Mouse (Mus musculus) forebrain, embryonic 13.5 days (tissue): ENCODE measurements at regions not wholly inside any gene's neighbourhood (a gene's known extent, or its start where the extent isn't known, plus 50 kb on each side); places are given as distances from the start of the nearest gene placed in this dataset.
A peak's percentile ranks its signal among the peaks of the same experiment; 100 is the strongest.

Experiments
- ATAC-seq: fragments of 200-750 bp; cut with Nextera tagmentation; 2 replicates; pipeline ENCODE4 v1.8.0; 2017
- H3K27ac ChIP-seq: fragments of 300-500 bp; sonication (generic); 2 replicates; pipeline ENCODE4 v1.5.1; 2015; ENCODE audit warnings: inconsistent platforms, mild to moderate bottlenecking, moderate library complexity
- H3K27me3 ChIP-seq: fragments of 300-500 bp; sonication (generic); 2 replicates; pipeline ENCODE4 v1.6.1; 2015; ENCODE audit warnings: mild to moderate bottlenecking, inconsistent platforms
- H3K36me3 ChIP-seq: fragments of 300-500 bp; sonication (generic); 2 replicates; pipeline ENCODE4 v1.6.1; 2015; ENCODE audit warnings: mild to moderate bottlenecking, inconsistent platforms; ENCODE audit not compliant: poor library complexity, severe bottlenecking
- H3K4me1 ChIP-seq: fragments of 300-500 bp; sonication (generic); 2 replicates; pipeline ENCODE4 v1.6.1; 2015; ENCODE audit warnings: inconsistent platforms
- H3K4me2 ChIP-seq: fragments of 300-500 bp; sonication (generic); 2 replicates; pipeline ENCODE4 v1.6.1; 2015; ENCODE audit warnings: inconsistent platforms, mild to moderate bottlenecking, moderate library complexity
- H3K4me3 ChIP-seq: fragments of 300-500 bp; sonication (generic); 2 replicates; pipeline ENCODE4 v1.5.1; 2015; ENCODE audit warnings: mild to moderate bottlenecking, inconsistent platforms
- H3K9ac ChIP-seq: fragments of 300-500 bp; sonication (generic); 2 replicates; pipeline ENCODE4 v1.6.1; 2015; ENCODE audit warnings: mild to moderate bottlenecking, inconsistent platforms
- H3K9me3 ChIP-seq: fragments of 300-500 bp; sonication (generic); replicated peaks from 2 replicates; pipeline ENCODE4 v1.6.1; 2016; ENCODE audit warnings: inconsistent platforms
- WGBS: fragments of 180-500 bp; shearing (Covaris S2); methylation state at CpG from one replicate; pipeline ENCODE4 v1.1.7; 2015; 5-methylcytosine and 5-hydroxymethylcytosine counted together

GRCm38 (mm10) chr4:106199833-106200232 is 116.2 kb upstream of the Usp24 start:
- H3K9me3 ChIP-seq: 0 out of 2 replicates have a peak, but pooled peaks cover 4% of the 10 kb centered on the region
- 7% methylated on average over 11 of the region's 11 CpGs for WGBS
- no peak overlapping the region for H3K4me3 ChIP-seq
- no peak overlapping the region for H3K27ac ChIP-seq
- H3K27me3 ChIP-seq: no peaks in the 10 kb centered on the region
- no peaks in the 10 kb centered on the region for H3K36me3 ChIP-seq
- peaks cover 11% of the 10 kb centered on the region for H3K4me1 ChIP-seq
- no peak for ATAC-seq
- H3K9ac ChIP-seq: no peak overlapping the region
- H3K4me2 ChIP-seq: peak overlapping the region; percentile 21; the same call in 1 of the 2 replicates

GRCm38 (mm10) chr4:106200241-106200640 is 115.8 kb upstream of the Usp24 start:
- Histone ChIP-seq H3K4me2 (peak overlapping the region; percentile 21; the same call in 1 of the 2 replicates), H3K9ac (no peak overlapping the region), H3K36me3 (no peaks in the 10 kb centered on the region), H3K4me3 (no peak overlapping the region), H3K9me3 (0 out of 2 replicates have a peak, but pooled peaks cover 4% of the 10 kb centered on the region), H3K27ac (no peak overlapping the region), H3K27me3 (no peaks in the 10 kb centered on the region), H3K4me1 (peaks cover 11% of the 10 kb centered on the region)
- no peak for ATAC-seq
- 34% methylated on average over 6 of the region's 6 CpGs for WGBS

- Histone ChIP-seq H3K9me3 (0 out of 2 replicates have a peak, but pooled peaks cover 4% of the 10 kb centered on the region), H3K36me3 (no peaks in the 10 kb centered on the region), H3K4me1 (peaks cover 11% of the 10 kb centered on the region), H3K4me3 (no peak overlapping the region), H3K27me3 (no peaks in the 10 kb centered on the region), H3K9ac (no peak overlapping the region), H3K4me2 (no peak overlapping the region), H3K27ac (no peak overlapping the region)
- WGBS: 18% methylated on average over 3 of the region's 3 CpGs
- ATAC-seq: peak; percentile 49; the same call in 1 of the 2 replicates
These were observed 113.5 kb upstream of the Usp24 start for GRCm38 (mm10) chr4:106202554-106202953.

GRCm38 (mm10) chr4:106205200-106205599 is 110.8 kb upstream of the Usp24 start:
- H3K9me3 ChIP-seq: 0 out of 2 replicates have a peak, but pooled peaks cover 4% of the 10 kb centered on the region
- H3K4me1 ChIP-seq: peaks cover 2% of the 10 kb centered on the region
- no peak for ATAC-seq
- no peak overlapping the region for H3K4me3 ChIP-seq
- no peaks in the 10 kb centered on the region for H3K36me3 ChIP-seq
- H3K9ac ChIP-seq: no peak overlapping the region
- H3K27me3 ChIP-seq: no peaks in the 10 kb centered on the region
- H3K27ac ChIP-seq: no peak overlapping the region
- no peak overlapping the region for H3K4me2 ChIP-seq
- WGBS: 89% methylated on average over 2 of the region's 2 CpGs

- H3K9me3 ChIP-seq: 0 out of 2 replicates have a peak, but pooled peaks cover 4% of the 10 kb centered on the region
- 52% methylated on average over 2 of the region's 2 CpGs for WGBS
- H3K27me3 ChIP-seq: no peaks in the 10 kb centered on the region
- no peaks in the 10 kb centered on the region for H3K36me3 ChIP-seq
- 0 out of 2 replicates have a peak, but pooled peaks have one; percentile 21 for ATAC-seq
- H3K4me3 ChIP-seq: no peak overlapping the region
- no peak overlapping the region for H3K9ac ChIP-seq
- H3K27ac ChIP-seq: no peak overlapping the region
- H3K4me1 ChIP-seq: no peaks in the 10 kb centered on the region
- H3K4me2 ChIP-seq: no peak overlapping the region
These were observed 110.0 kb upstream of the Usp24 start for GRCm38 (mm10) chr4:106206023-106206422.

- 91% methylated on average over 11 of the region's 11 CpGs for WGBS
- Histone ChIP-seq H3K27ac (no peak overlapping the region), H3K9ac (no peak overlapping the region), H3K4me2 (no peak overlapping the region), H3K9me3 (no peaks in the 10 kb centered on the region), H3K4me3 (no peak overlapping the region), H3K36me3 (no peaks in the 10 kb centered on the region), H3K4me1 (no peaks in the 10 kb centered on the region), H3K27me3 (no peaks in the 10 kb centered on the region)
- ATAC-seq: no peak
These were observed 106.5 kb upstream of the Usp24 start for GRCm38 (mm10) chr4:106209465-106209864.

GRCm38 (mm10) chr4:106209975-106210374 is 106.0 kb upstream of the Usp24 start:
- Histone ChIP-seq H3K9me3 (no peaks in the 10 kb centered on the region), H3K36me3 (no peaks in the 10 kb centered on the region), H3K27me3 (no peaks in the 10 kb centered on the region), H3K9ac (no peak overlapping the region), H3K4me2 (no peak overlapping the region), H3K4me3 (no peak overlapping the region), H3K27ac (no peak overlapping the region), H3K4me1 (no peaks in the 10 kb centered on the region)
- 100% methylated on average over 1 of the region's 1 CpGs for WGBS
- no peak for ATAC-seq

GRCm38 (mm10) chr4:106214170-106214569 is 101.8 kb upstream of the Usp24 start:
- no peaks in the 10 kb centered on the region for H3K36me3 ChIP-seq
- H3K9me3 ChIP-seq: no peaks in the 10 kb centered on the region
- ATAC-seq: no peak
- WGBS: 86% methylated on average over 5 of the region's 5 CpGs
- no peaks in the 10 kb centered on the region for H3K27me3 ChIP-seq
- no peak overlapping the region for H3K9ac ChIP-seq
- no peak overlapping the region for H3K4me3 ChIP-seq
- no peak overlapping the region for H3K4me2 ChIP-seq
- no peaks in the 10 kb centered on the region for H3K4me1 ChIP-seq
- no peak overlapping the region for H3K27ac ChIP-seq

- Histone ChIP-seq H3K36me3 (no peaks in the 10 kb centered on the region), H3K27ac (no peak overlapping the region)
- WGBS: 78% methylated on average over 9 of the region's 9 CpGs
These were observed 95.4 kb upstream of the Usp24 start for GRCm38 (mm10) chr4:106220621-106221020.

GRCm38 (mm10) chr4:106225184-106225862 is 90.7 kb upstream of the Usp24 start:
- Histone ChIP-seq H3K27me3 (no peaks in the 10 kb centered on the region), H3K27ac (no peak overlapping the region), H3K9me3 (peaks cover 4% of the 10 kb centered on the region; the same call in 1 of the 2 replicates), H3K4me2 (no peak overlapping the region), H3K36me3 (no peaks in the 10 kb centered on the region), H3K9ac (no peak overlapping the region), H3K4me3 (no peak overlapping the region), H3K4me1 (peaks cover 11% of the 10 kb centered on the region; the same call in 1 of the 2 replicates)
- WGBS: 58% methylated on average over 12 of the region's 12 CpGs
- peak; percentile 28; the same call in 1 of the 2 replicates for ATAC-seq

More at GRCm38 (mm10) chr4:106220621-106221020, 95.4 kb upstream of the Usp24 start:
- Histone ChIP-seq H3K4me3 (no peak overlapping the region), H3K4me2 (no peak overlapping the region), H3K9me3 (no peaks in the 10 kb centered on the region), H3K27me3 (no peaks in the 10 kb centered on the region), H3K9ac (no peak overlapping the region), H3K4me1 (peaks cover 5% of the 10 kb centered on the region; the same call in 1 of the 2 replicates)
- ATAC-seq: no peak

- Histone ChIP-seq H3K4me2 (no peak overlapping the region), H3K4me1 (peaks cover 8% of the 10 kb centered on the region; the same call in 1 of the 2 replicates), H3K9ac (no peak overlapping the region), H3K36me3 (no peaks in the 10 kb centered on the region), H3K4me3 (no peak overlapping the region), H3K9me3 (peaks cover 5% of the 10 kb centered on the region; the same call in 1 of the 2 replicates), H3K27ac (no peak overlapping the region), H3K27me3 (no peaks in the 10 kb centered on the region)
- no peak for ATAC-seq
- 58% methylated on average over 8 of the region's 8 CpGs for WGBS
These were observed 88.6 kb upstream of the Usp24 start for GRCm38 (mm10) chr4:106227428-106227827.

GRCm38 (mm10) chr4:106228534-106228933 is 87.5 kb upstream of the Usp24 start:
- Histone ChIP-seq H3K36me3 (no peaks in the 10 kb centered on the region), H3K4me1 (peaks cover 10% of the 10 kb centered on the region; the same call in 1 of the 2 replicates), H3K27ac (no peak overlapping the region), H3K4me3 (no peak overlapping the region), H3K27me3 (no peaks in the 10 kb centered on the region), H3K4me2 (no peak overlapping the region), H3K9me3 (peaks cover 5% of the 10 kb centered on the region; the same call in 1 of the 2 replicates), H3K9ac (no peak overlapping the region)
- ATAC-seq: peak; percentile 68
- 41% methylated on average over 9 of the region's 9 CpGs for WGBS
